Mouse (Mus musculus): Measurements from ENCODE around the gene Adk. TPM values are rescaled to one million over a fixed set of nuclear protein-coding genes. Genes with fewer than 3 reads are reported as not detected.

Adk gene
- polyA plus RNA-seq, 1 experiment from 2014 or later: 71.9 TPM

- no peaks in the 10 kb centered on the region for H3K36me3 ChIP-seq (ENCODE audit: control insufficient read depth, insufficient read depth)
- no peak overlapping the region for H3K9ac ChIP-seq (replicated peaks; ENCODE audit: low read depth, low read length)
- no peaks in the 10 kb centered on the region; the same call in 1 of the 2 replicates for H3K4me1 ChIP-seq (replicated peaks; ENCODE audit: control insufficient read depth, insufficient read depth, low read length)
- H3K4me3 ChIP-seq (replicated peaks; ENCODE audit: low read length): no peak overlapping the region
- no peak overlapping the region for H3K27ac ChIP-seq (ENCODE audit: low read length)
- H3K4me2 ChIP-seq (ENCODE audit: low read length): no peak overlapping the region
- no peaks in the 10 kb centered on the region for H3K27me3 ChIP-seq (replicated peaks; ENCODE audit: control insufficient read depth, insufficient read depth, low read length)
- ATAC-seq: no peak
- no peaks in the 10 kb centered on the region for H3K9me3 ChIP-seq (ENCODE audit: control insufficient read depth, low read length)
Observed at GRCm38 (mm10) chr14:21105049-21105448, 52.7 kb downstream of the Adk start.

GRCm38 (mm10) chr14:21106582-21106981 lies 54.2 kb downstream of the Adk start:
- Histone ChIP-seq H3K4me2 (ENCODE audit: low read length) (no peak overlapping the region), H3K9ac (replicated peaks; ENCODE audit: low read depth, low read length) (no peak overlapping the region), H3K27ac (ENCODE audit: low read length) (no peak overlapping the region), H3K4me3 (replicated peaks; ENCODE audit: low read length) (no peak overlapping the region), H3K36me3 (ENCODE audit: control insufficient read depth, insufficient read depth) (no peaks in the 10 kb centered on the region), H3K9me3 (ENCODE audit: control insufficient read depth, low read length) (no peaks in the 10 kb centered on the region), H3K4me1 (replicated peaks; ENCODE audit: control insufficient read depth, insufficient read depth, low read length) (no peaks in the 10 kb centered on the region; the same call in 1 of the 2 replicates), H3K27me3 (replicated peaks; ENCODE audit: control insufficient read depth, insufficient read depth, low read length) (no peaks in the 10 kb centered on the region)
- ATAC-seq: no peak
- 92% methylated on average over 8 of the region's 8 CpGs for WGBS

DNA sequence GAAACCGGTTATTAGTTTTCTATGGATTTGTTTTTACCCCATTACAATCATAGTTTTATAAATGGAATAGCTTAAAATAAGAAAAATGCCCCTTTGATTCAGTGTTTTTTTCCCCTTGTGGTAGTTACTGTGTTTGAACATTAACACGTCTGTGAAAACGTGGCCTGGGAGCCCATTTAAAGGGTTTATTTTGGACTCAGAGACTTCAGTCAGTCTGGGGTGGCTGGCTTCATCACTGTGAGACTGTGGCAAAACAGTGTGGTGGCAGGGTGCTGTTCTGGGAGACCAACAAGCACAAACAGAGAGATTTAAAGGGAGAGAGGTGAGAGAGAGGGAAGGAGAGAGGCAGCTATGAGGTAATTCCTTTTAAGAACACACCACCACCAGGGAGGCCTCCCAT lies 55.2 kb downstream of the Adk start:
- ATAC-seq: no peak
- WGBS: 53% methylated on average over 3 of the region's 3 CpGs
- no peaks in the 10 kb centered on the region for H3K36me3 ChIP-seq (ENCODE audit: control insufficient read depth, insufficient read depth)

GRCm38 (mm10) chr14:21110492-21110891 lies 58.1 kb downstream of the Adk start:
- 89% methylated on average over 4 of the region's 4 CpGs for WGBS
- no peak overlapping the region for H3K27ac ChIP-seq (ENCODE audit: low read length)
- H3K4me2 ChIP-seq (ENCODE audit: low read length): no peak overlapping the region
- ATAC-seq: no peak
- no peaks in the 10 kb centered on the region for H3K9me3 ChIP-seq (ENCODE audit: control insufficient read depth, low read length)
- no peaks in the 10 kb centered on the region for H3K4me1 ChIP-seq (replicated peaks; ENCODE audit: control insufficient read depth, insufficient read depth, low read length)
- no peak overlapping the region for H3K4me3 ChIP-seq (replicated peaks; ENCODE audit: low read length)
- no peaks in the 10 kb centered on the region for H3K36me3 ChIP-seq (ENCODE audit: control insufficient read depth, insufficient read depth)
- no peaks in the 10 kb centered on the region for H3K27me3 ChIP-seq (replicated peaks; ENCODE audit: control insufficient read depth, insufficient read depth, low read length)
- H3K9ac ChIP-seq (replicated peaks; ENCODE audit: low read depth, low read length): no peak overlapping the region

More for the DNA sequence above, 55.2 kb downstream of the Adk start:
- Histone ChIP-seq H3K4me1 (replicated peaks; ENCODE audit: control insufficient read depth, insufficient read depth, low read length) (no peaks in the 10 kb centered on the region), H3K4me3 (replicated peaks; ENCODE audit: low read length) (no peak overlapping the region), H3K9me3 (ENCODE audit: control insufficient read depth, low read length) (no peaks in the 10 kb centered on the region), H3K4me2 (ENCODE audit: low read length) (no peak overlapping the region), H3K9ac (replicated peaks; ENCODE audit: low read depth, low read length) (no peak overlapping the region), H3K27me3 (replicated peaks; ENCODE audit: control insufficient read depth, insufficient read depth, low read length) (no peaks in the 10 kb centered on the region), H3K27ac (ENCODE audit: low read length) (no peak overlapping the region)

DNA sequence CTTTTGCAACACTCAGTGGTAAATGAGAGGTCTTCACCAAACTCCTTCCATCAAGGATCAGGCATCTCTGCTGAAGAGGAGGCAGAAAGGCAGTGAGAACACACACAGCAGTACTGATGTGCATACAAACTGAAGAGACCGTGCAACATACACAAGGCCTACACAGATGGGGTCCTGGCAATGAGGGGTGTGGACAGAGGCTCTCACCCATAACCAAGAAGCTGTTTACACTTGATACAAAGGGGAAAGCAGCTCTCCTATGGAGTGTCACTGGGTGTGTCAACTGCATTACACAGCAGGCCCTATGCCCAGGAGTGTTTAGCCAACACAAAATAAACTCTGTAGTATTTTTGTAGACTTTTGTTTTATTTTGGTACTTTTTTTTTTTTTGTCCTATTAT lies 59.1 kb downstream of the Adk start:
- ATAC-seq: no peak
- 100% methylated on average over 1 of the region's 1 CpGs for WGBS

DNA sequence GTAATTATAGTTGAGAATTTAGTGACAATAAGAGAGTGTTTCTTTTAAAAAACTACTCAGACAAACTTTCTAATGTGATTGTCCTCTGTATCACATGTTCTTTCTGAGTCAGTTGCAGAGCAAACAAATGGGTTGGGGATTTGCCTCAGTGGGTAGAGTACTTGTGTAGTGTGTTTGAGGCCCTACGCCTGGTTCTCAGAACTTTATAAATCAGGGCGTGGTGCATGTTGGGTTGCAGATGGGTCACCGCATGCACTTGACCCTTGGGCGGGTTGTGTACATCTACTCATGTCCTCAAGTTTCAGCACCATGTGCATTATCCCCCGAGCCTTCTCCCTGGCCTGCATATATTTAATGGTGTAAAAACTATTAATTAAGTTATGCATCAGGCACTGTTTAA lies 59.8 kb downstream of the Adk start:
- no peak overlapping the region for H3K9ac ChIP-seq (replicated peaks; ENCODE audit: low read depth, low read length)
- H3K4me3 ChIP-seq (replicated peaks; ENCODE audit: low read length): no peak overlapping the region
- H3K27me3 ChIP-seq (replicated peaks; ENCODE audit: control insufficient read depth, insufficient read depth, low read length): no peaks in the 10 kb centered on the region
- 93% methylated on average over 5 of the region's 5 CpGs for WGBS
- H3K4me2 ChIP-seq (ENCODE audit: low read length): no peak overlapping the region
- ATAC-seq: no peak
- no peak overlapping the region for H3K27ac ChIP-seq (ENCODE audit: low read length)
- H3K4me1 ChIP-seq (replicated peaks; ENCODE audit: control insufficient read depth, insufficient read depth, low read length): no peaks in the 10 kb centered on the region
- no peaks in the 10 kb centered on the region for H3K9me3 ChIP-seq (ENCODE audit: control insufficient read depth, low read length)
- no peaks in the 10 kb centered on the region for H3K36me3 ChIP-seq (ENCODE audit: control insufficient read depth, insufficient read depth)

More for the DNA sequence above, 59.1 kb downstream of the Adk start:
- Histone ChIP-seq H3K9ac (replicated peaks; ENCODE audit: low read depth, low read length) (no peak overlapping the region), H3K36me3 (ENCODE audit: control insufficient read depth, insufficient read depth) (no peaks in the 10 kb centered on the region), H3K4me2 (ENCODE audit: low read length) (no peak overlapping the region), H3K4me1 (replicated peaks; ENCODE audit: control insufficient read depth, insufficient read depth, low read length) (no peaks in the 10 kb centered on the region), H3K27me3 (replicated peaks; ENCODE audit: control insufficient read depth, insufficient read depth, low read length) (no peaks in the 10 kb centered on the region), H3K9me3 (ENCODE audit: control insufficient read depth, low read length) (no peaks in the 10 kb centered on the region), H3K4me3 (replicated peaks; ENCODE audit: low read length) (no peak overlapping the region), H3K27ac (ENCODE audit: low read length) (no peak overlapping the region)

GRCm38 (mm10) chr14:21112742-21113141 lies 60.4 kb downstream of the Adk start:
- H3K4me3 ChIP-seq (replicated peaks; ENCODE audit: low read length): no peak overlapping the region
- no peak overlapping the region for H3K4me2 ChIP-seq (ENCODE audit: low read length)
- no peaks in the 10 kb centered on the region for H3K4me1 ChIP-seq (replicated peaks; ENCODE audit: control insufficient read depth, insufficient read depth, low read length)
- no peaks in the 10 kb centered on the region for H3K9me3 ChIP-seq (ENCODE audit: control insufficient read depth, low read length)
- H3K36me3 ChIP-seq (ENCODE audit: control insufficient read depth, insufficient read depth): no peaks in the 10 kb centered on the region
- no peak overlapping the region for H3K9ac ChIP-seq (replicated peaks; ENCODE audit: low read depth, low read length)
- 86% methylated on average over 6 of the region's 6 CpGs for WGBS
- no peak overlapping the region for H3K27ac ChIP-seq (ENCODE audit: low read length)
- H3K27me3 ChIP-seq (replicated peaks; ENCODE audit: control insufficient read depth, insufficient read depth, low read length): no peaks in the 10 kb centered on the region
- ATAC-seq: no peak

GRCm38 (mm10) chr14:21114339-21114738 lies 62.0 kb downstream of the Adk start:
- H3K4me3 ChIP-seq (replicated peaks; ENCODE audit: low read length): no peak overlapping the region
- no peak for ATAC-seq
- no peaks in the 10 kb centered on the region for H3K4me1 ChIP-seq (replicated peaks; ENCODE audit: control insufficient read depth, insufficient read depth, low read length)
- H3K27me3 ChIP-seq (replicated peaks; ENCODE audit: control insufficient read depth, insufficient read depth, low read length): no peaks in the 10 kb centered on the region
- H3K9ac ChIP-seq (replicated peaks; ENCODE audit: low read depth, low read length): no peak overlapping the region
- H3K36me3 ChIP-seq (ENCODE audit: control insufficient read depth, insufficient read depth): no peaks in the 10 kb centered on the region
- no peak overlapping the region for H3K27ac ChIP-seq (ENCODE audit: low read length)
- no peaks in the 10 kb centered on the region for H3K9me3 ChIP-seq (ENCODE audit: control insufficient read depth, low read length)
- H3K4me2 ChIP-seq (ENCODE audit: low read length): no peak overlapping the region

GRCm38 (mm10) chr14:21115318-21115717 lies 62.9 kb downstream of the Adk start:
- H3K4me2 ChIP-seq (ENCODE audit: low read length): no peak overlapping the region
- no peak overlapping the region for H3K27ac ChIP-seq (ENCODE audit: low read length)
- H3K9me3 ChIP-seq (ENCODE audit: control insufficient read depth, low read length): no peaks in the 10 kb centered on the region
- no peak overlapping the region for H3K9ac ChIP-seq (replicated peaks; ENCODE audit: low read depth, low read length)
- H3K36me3 ChIP-seq (ENCODE audit: control insufficient read depth, insufficient read depth): no peaks in the 10 kb centered on the region
- no peak overlapping the region for H3K4me3 ChIP-seq (replicated peaks; ENCODE audit: low read length)
- no peaks in the 10 kb centered on the region for H3K4me1 ChIP-seq (replicated peaks; ENCODE audit: control insufficient read depth, insufficient read depth, low read length)
- 51% methylated on average over 4 of the region's 4 CpGs for WGBS
- no peak for ATAC-seq
- H3K27me3 ChIP-seq (replicated peaks; ENCODE audit: control insufficient read depth, insufficient read depth, low read length): no peaks in the 10 kb centered on the region

GRCm38 (mm10) chr14:21115888-21116460 lies 63.6 kb downstream of the Adk start:
- no peaks in the 10 kb centered on the region for H3K36me3 ChIP-seq (ENCODE audit: control insufficient read depth, insufficient read depth)
- no peak for ATAC-seq
- H3K9me3 ChIP-seq (ENCODE audit: control insufficient read depth, low read length): no peaks in the 10 kb centered on the region
- no peak overlapping the region for H3K9ac ChIP-seq (replicated peaks; ENCODE audit: low read depth, low read length)
- no peaks in the 10 kb centered on the region for H3K4me1 ChIP-seq (replicated peaks; ENCODE audit: control insufficient read depth, insufficient read depth, low read length)
- H3K4me3 ChIP-seq (replicated peaks; ENCODE audit: low read length): no peak overlapping the region
- no peaks in the 10 kb centered on the region for H3K27me3 ChIP-seq (replicated peaks; ENCODE audit: control insufficient read depth, insufficient read depth, low read length)
- H3K4me2 ChIP-seq (ENCODE audit: low read length): no peak overlapping the region
- WGBS: 70% methylated on average over 3 of the region's 3 CpGs
- H3K27ac ChIP-seq (ENCODE audit: low read length): no peak overlapping the region
